Mouse (Mus musculus) neutrophil, adult 65 days (primary cell): ENCODE data around the gene Ugt2b35. TPM values are rescaled to one million over a fixed set of nuclear protein-coding genes. Genes with fewer than 3 reads are reported as not detected.

Source experiments
- total RNA-seq: library from RNA; stranded (reverse); gene quantifications from 2 replicates; pipeline ENCODE4 v1.2.4, GENCODE M21; 2023

Gene Ugt2b35
- total RNA-seq = not detected in 2 replicates

DNA sequence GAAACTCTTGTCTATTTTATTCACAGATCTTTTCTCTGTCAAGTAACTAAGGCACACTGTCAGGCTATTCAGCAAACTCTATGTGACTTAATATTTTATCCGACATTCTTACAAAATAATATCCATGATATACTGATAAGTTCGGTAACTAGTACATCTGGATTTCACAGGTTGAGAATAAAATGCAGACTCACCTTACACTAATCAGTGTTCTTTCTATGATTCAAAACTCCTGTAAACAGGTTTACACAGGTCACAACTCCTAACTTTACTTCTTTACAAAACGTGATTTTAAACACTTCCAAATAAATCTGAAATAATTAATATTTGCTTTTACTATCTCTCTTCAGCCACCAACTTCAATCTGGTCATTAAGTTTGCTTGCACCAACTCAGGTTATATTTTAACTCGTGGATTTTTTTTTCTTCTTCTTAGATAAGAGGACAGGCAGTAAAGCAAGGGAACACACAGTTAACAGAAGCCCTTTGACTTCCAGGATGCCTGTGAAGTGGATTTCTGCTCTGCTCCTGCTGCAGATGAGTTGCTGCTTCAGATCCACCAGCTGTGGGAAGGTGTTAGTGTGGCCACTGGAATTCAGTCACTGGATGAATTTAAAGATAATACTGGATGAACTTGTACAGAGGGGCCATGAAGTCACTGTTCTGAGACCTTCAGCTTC, at the start of gene Ugt2b35:
Gene Ugt2b35, plus strand, starts transcription at position 466 of the 679 bp plus-strand sequence.

Other genes with a start within 250 kb of the Ugt2b35 start
- gene Ythdc1, start 196.6 kb upstream of the Ugt2b35 start, total RNA-seq = 163 and 218 TPM in 2 replicates
- not detected in 2 replicates for gene Ugt2b34, start 93.9 kb upstream of the Ugt2b35 start, total RNA-seq
- gene Ugt2b1, start 74.3 kb upstream of the Ugt2b35 start, total RNA-seq = not detected in 2 replicates
- gene Ugt2b36, start 91.7 kb downstream of the Ugt2b35 start, total RNA-seq = not detected in 2 replicates
- gene Ugt2b5, start 139.5 kb downstream of the Ugt2b35 start, total RNA-seq = not detected in 2 replicates